Mouse (Mus musculus): Measurements from ENCODE around the gene Birc5. TPM values are rescaled to one million over a fixed set of nuclear protein-coding genes. Genes with fewer than 3 reads are reported as not detected.

Birc5 gene
- polyA plus RNA-seq (2012; rRNA removed): 4.3 and 9.5 TPM in 2 replicates

DNA sequence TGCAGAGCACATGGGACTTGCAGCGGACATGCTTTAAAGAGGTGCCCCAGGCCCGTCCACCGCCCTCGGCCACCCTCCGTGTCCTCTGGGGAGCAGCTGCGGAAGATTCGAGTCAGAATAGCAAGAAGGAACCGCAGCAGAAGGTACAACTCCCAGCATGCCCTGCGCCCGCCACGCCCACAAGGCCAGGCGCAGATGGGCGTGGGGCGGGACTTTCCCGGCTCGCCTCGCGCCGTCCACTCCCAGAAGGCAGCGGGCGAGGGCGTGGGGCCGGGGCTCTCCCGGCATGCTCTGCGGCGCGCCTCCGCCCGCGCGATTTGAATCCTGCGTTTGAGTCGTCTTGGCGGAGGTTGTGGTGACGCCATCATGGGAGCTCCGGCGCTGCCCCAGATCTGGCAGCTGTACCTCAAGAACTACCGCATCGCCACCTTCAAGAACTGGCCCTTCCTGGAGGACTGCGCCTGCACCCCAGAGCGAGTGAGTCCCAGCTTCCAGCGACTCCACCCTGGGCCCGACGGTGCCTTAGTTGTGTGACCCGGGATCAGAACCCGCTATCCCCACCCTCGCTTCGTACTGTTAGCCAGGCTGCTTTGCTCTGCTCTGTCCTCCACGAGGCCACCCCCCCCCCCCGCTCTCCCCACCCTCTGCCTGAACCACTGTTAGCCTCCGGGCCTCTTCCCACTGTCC lies at the start of gene Birc5:
Gene Birc5 (plus strand): TSS at position 267 of the 687 bp plus-strand sequence.
- H3K4me1 ChIP-seq (ENCODE audit: control insufficient read depth, insufficient read depth, insufficient read length, low read length): peaks cover 13% of the 10 kb centered on the region
- H3K27ac ChIP-seq (ENCODE audit: insufficient read depth, low read depth, low read length): peak within 1 kb of the TSS; percentile 91
- H3K4me3 ChIP-seq (ENCODE audit: low read depth, low read length): peak within 1 kb of the TSS; percentile 80
- WGBS: under 1% methylated on average over 51 of the region's 51 CpGs
- H3K27me3 ChIP-seq (ENCODE audit: control insufficient read depth, insufficient read depth, low read length): no peaks in the 10 kb centered on the region
- TF ChIP-seq POLR2A (IDR thresholded peaks at IDR 0.05; ENCODE audit: low read depth, low read length): peak; percentile 90
- TF ChIP-seq CTCF (IDR thresholded peaks at IDR 0.05; ENCODE audit: extremely low read depth, insufficient read length, insufficient replicate concordance, low read depth, low read length): no peak
- 0 out of 2 replicates have a peak, but pooled peaks cover 5% of the 10 kb centered on the region for H3K36me3 ChIP-seq (ENCODE audit: control insufficient read depth, insufficient read depth, low read length)

DNA sequence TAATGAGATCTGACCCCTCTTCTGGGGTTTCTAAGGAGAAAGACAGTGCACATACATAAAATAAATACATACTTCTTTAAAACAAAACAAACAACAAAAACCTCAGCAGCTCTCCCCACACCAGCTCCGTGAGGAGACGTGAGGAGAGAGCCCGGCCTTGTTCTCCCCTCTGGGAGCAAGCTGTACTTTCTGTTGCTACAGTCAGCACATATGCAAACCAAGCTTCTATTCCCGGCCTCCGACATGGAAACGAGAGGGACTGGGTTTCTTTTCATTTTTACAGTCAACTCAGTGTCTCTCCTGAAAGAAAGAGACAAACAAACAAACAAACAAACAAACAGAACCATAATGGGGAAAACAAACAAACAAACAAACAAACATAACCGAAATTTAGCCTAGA lies 49.0 kb upstream of the Birc5 start:
- Histone ChIP-seq H3K4me1 (ENCODE audit: control insufficient read depth, insufficient read depth, insufficient read length, low read length) (peaks cover 4% of the 10 kb centered on the region; the same call in 1 of the 2 replicates), H3K4me3 (ENCODE audit: low read depth, low read length) (no peak overlapping the region), H3K27me3 (ENCODE audit: control insufficient read depth, insufficient read depth, low read length) (no peaks in the 10 kb centered on the region), H3K36me3 (ENCODE audit: control insufficient read depth, insufficient read depth, low read length) (no peaks in the 10 kb centered on the region), H3K27ac (ENCODE audit: insufficient read depth, low read depth, low read length) (no peak overlapping the region)
- TF ChIP-seq POLR2A (IDR thresholded peaks at IDR 0.05; ENCODE audit: low read depth, low read length) (no peak), CTCF (IDR thresholded peaks at IDR 0.05; ENCODE audit: extremely low read depth, insufficient read length, insufficient replicate concordance, low read depth, low read length) (no peak)
- 87% methylated on average over 7 of the region's 7 CpGs for WGBS

GRCm38 (mm10) chr11:117801650-117802049 lies 47.4 kb upstream of the Birc5 start:
- Histone ChIP-seq H3K27ac (ENCODE audit: insufficient read depth, low read depth, low read length) (no peak overlapping the region), H3K27me3 (ENCODE audit: control insufficient read depth, insufficient read depth, low read length) (no peaks in the 10 kb centered on the region), H3K4me1 (ENCODE audit: control insufficient read depth, insufficient read depth, insufficient read length, low read length) (peaks cover 4% of the 10 kb centered on the region; the same call in 1 of the 2 replicates), H3K36me3 (ENCODE audit: control insufficient read depth, insufficient read depth, low read length) (no peaks in the 10 kb centered on the region), H3K4me3 (ENCODE audit: low read depth, low read length) (no peak overlapping the region)
- TF ChIP-seq POLR2A (IDR thresholded peaks at IDR 0.05; ENCODE audit: low read depth, low read length): no peak
- TF ChIP-seq CTCF (IDR thresholded peaks at IDR 0.05; ENCODE audit: extremely low read depth, insufficient read length, insufficient replicate concordance, low read depth, low read length): no peak
- WGBS: 88% methylated on average over 7 of the region's 7 CpGs

GRCm38 (mm10) chr11:117803166-117803688 lies 45.8 kb upstream of the Birc5 start:
- Histone ChIP-seq H3K4me1 (ENCODE audit: control insufficient read depth, insufficient read depth, insufficient read length, low read length) (peaks cover 4% of the 10 kb centered on the region; the same call in 1 of the 2 replicates), H3K4me3 (ENCODE audit: low read depth, low read length) (no peak overlapping the region), H3K36me3 (ENCODE audit: control insufficient read depth, insufficient read depth, low read length) (no peaks in the 10 kb centered on the region), H3K27ac (ENCODE audit: insufficient read depth, low read depth, low read length) (no peak overlapping the region), H3K27me3 (ENCODE audit: control insufficient read depth, insufficient read depth, low read length) (no peaks in the 10 kb centered on the region)
- no peak for TF ChIP-seq POLR2A (IDR thresholded peaks at IDR 0.05; ENCODE audit: low read depth, low read length)
- TF ChIP-seq CTCF (IDR thresholded peaks at IDR 0.05; ENCODE audit: extremely low read depth, insufficient read length, insufficient replicate concordance, low read depth, low read length): no peak
- 63% methylated on average over 3 of the region's 3 CpGs for WGBS

GRCm38 (mm10) chr11:117806781-117807180 lies 42.3 kb upstream of the Birc5 start:
- 91% methylated on average over 6 of the region's 6 CpGs for WGBS
- TF ChIP-seq CTCF (IDR thresholded peaks at IDR 0.05; ENCODE audit: extremely low read depth, insufficient read length, insufficient replicate concordance, low read depth, low read length): no peak
- TF ChIP-seq POLR2A (IDR thresholded peaks at IDR 0.05; ENCODE audit: low read depth, low read length): no peak
- no peaks in the 10 kb centered on the region for H3K36me3 ChIP-seq (ENCODE audit: control insufficient read depth, insufficient read depth, low read length)
- no peak overlapping the region for H3K27ac ChIP-seq (ENCODE audit: insufficient read depth, low read depth, low read length)
- H3K4me3 ChIP-seq (ENCODE audit: low read depth, low read length): no peak overlapping the region
- peaks cover 10% of the 10 kb centered on the region; the same call in 1 of the 2 replicates for H3K4me1 ChIP-seq (ENCODE audit: control insufficient read depth, insufficient read depth, insufficient read length, low read length)
- H3K27me3 ChIP-seq (ENCODE audit: control insufficient read depth, insufficient read depth, low read length): no peaks in the 10 kb centered on the region

- Histone ChIP-seq H3K27me3 (ENCODE audit: control insufficient read depth, insufficient read depth, low read length) (no peaks in the 10 kb centered on the region), H3K36me3 (ENCODE audit: control insufficient read depth, insufficient read depth, low read length) (peaks cover 17% of the 10 kb centered on the region), H3K27ac (ENCODE audit: insufficient read depth, low read depth, low read length) (peak within 1 kb of the TSS; percentile 88), H3K4me1 (ENCODE audit: control insufficient read depth, insufficient read depth, insufficient read length, low read length) (peaks cover 19% of the 10 kb centered on the region), H3K4me3 (ENCODE audit: low read depth, low read length) (peak within 1 kb of the TSS; percentile 92)
- under 1% methylated on average over 75 of the region's 75 CpGs for WGBS
- TF ChIP-seq CTCF (IDR thresholded peaks at IDR 0.05; ENCODE audit: extremely low read depth, insufficient read length, insufficient replicate concordance, low read depth, low read length): no peak
- TF ChIP-seq POLR2A (IDR thresholded peaks at IDR 0.05; ENCODE audit: low read depth, low read length): peak; percentile 61; the same call in 1 of the 2 replicates
These were observed 39.4 kb upstream of the Birc5 start, which contains the start of the genes Gm20708 and Syngr2 for GRCm38 (mm10) chr11:117809407-117810311. Gene Gm20708, plus strand, starts transcription at chr11:117809668. Gene Syngr2, plus strand, starts transcription at chr11:117809668.
